Mouse (Mus musculus): Measurements from ENCODE around the gene Fosb.

GRCm38 (mm10) chr7:19326359-19326758, 16.5 kb upstream of the Fosb start:
- TF ChIP-seq EP300 (IDR thresholded peaks at IDR 0.05) (no peak), CTCF (IDR thresholded peaks at IDR 0.05) (no peak)
